Mouse (Mus musculus) intestine, embryonic 14.5 days (tissue): ENCODE measurements around the gene Fcho1. TPM values are rescaled to one million over a fixed set of nuclear protein-coding genes. Genes with fewer than 3 reads are reported as not detected.

Experiments used
- polyA plus RNA-seq: library from polyadenylated mRNA; unstranded; fragments of >200 nt; fragmentation: Nextera tagmentation; extraction: Ambion mirVana; gene quantifications from 2 replicates; pipeline ENCODE4 v1.2.1, GENCODE M21; 2014

The Fcho1 gene
- polyA plus RNA-seq, 1 experiment from 2014 or later: 6.9 TPM

Other genes with a start within 250 kb of the Fcho1 start
- gene Ano8, start 239.8 kb downstream of the Fcho1 start, polyA plus RNA-seq: 1.2 and 1.7 TPM in 2 replicates
- 6.1 and 6.2 TPM in 2 replicates for gene Gtpbp3, start 237.6 kb downstream of the Fcho1 start, polyA plus RNA-seq
- gene Plvap, start 214.0 kb downstream of the Fcho1 start, polyA plus RNA-seq: 59.3 and 63.7 TPM in 2 replicates
- gene Ccdc194, start 200.0 kb downstream of the Fcho1 start, polyA plus RNA-seq: 0.54 and 0.58 TPM in 2 replicates
- gene Bst2, start 188.3 kb downstream of the Fcho1 start, polyA plus RNA-seq: 11.8 and 14.5 TPM in 2 replicates
- gene Mvb12a, start 182.8 kb downstream of the Fcho1 start, polyA plus RNA-seq: 102 and 103 TPM in 2 replicates
- 0.83 and 1.6 TPM in 2 replicates for gene Tmem221, start 166.8 kb downstream of the Fcho1 start, polyA plus RNA-seq
- gene Nxnl1, start 159.1 kb downstream of the Fcho1 start, polyA plus RNA-seq: not detected in 2 replicates
- 15.8 and 20.0 TPM in 2 replicates for gene Slc27a1, start 156.8 kb downstream of the Fcho1 start, polyA plus RNA-seq
- 273 and 286 TPM in 2 replicates for gene Pgls, start 133.5 kb downstream of the Fcho1 start, polyA plus RNA-seq
- gene Fam129c, start 128.1 kb downstream of the Fcho1 start, polyA plus RNA-seq: 3.1 and 4.9 TPM in 2 replicates
- 84.4 and 85.3 TPM in 2 replicates for gene Colgalt1, start 114.7 kb downstream of the Fcho1 start, polyA plus RNA-seq
- gene Unc13a, start 54.0 kb downstream of the Fcho1 start, polyA plus RNA-seq: 1.6 and 2.4 TPM in 2 replicates
- 4.1 and 4.5 TPM in 2 replicates for gene Jak3, start 49.4 kb downstream of the Fcho1 start, polyA plus RNA-seq
- gene Insl3, start 36.5 kb downstream of the Fcho1 start, polyA plus RNA-seq: 0.98 and 1.4 TPM in 2 replicates
- gene B3gnt3, start 23.9 kb downstream of the Fcho1 start, polyA plus RNA-seq: 6.9 and 8.4 TPM in 2 replicates
- gene Zfp709, start 156.3 kb upstream of the Fcho1 start, polyA plus RNA-seq: 5.8 and 6.9 TPM in 2 replicates
- gene Zfp882, start 182.9 kb upstream of the Fcho1 start, polyA plus RNA-seq: 4.1 and 6.4 TPM in 2 replicates
- gene Zfp617, start 182.9 kb upstream of the Fcho1 start, polyA plus RNA-seq: 23.1 and 25.2 TPM in 2 replicates
- gene Zfp961, start 225.3 kb upstream of the Fcho1 start, polyA plus RNA-seq: 24.5 and 28.3 TPM in 2 replicates